Mouse (Mus musculus): ENCODE measurements around the gene Kctd17.

Gene Kctd17

DNA sequence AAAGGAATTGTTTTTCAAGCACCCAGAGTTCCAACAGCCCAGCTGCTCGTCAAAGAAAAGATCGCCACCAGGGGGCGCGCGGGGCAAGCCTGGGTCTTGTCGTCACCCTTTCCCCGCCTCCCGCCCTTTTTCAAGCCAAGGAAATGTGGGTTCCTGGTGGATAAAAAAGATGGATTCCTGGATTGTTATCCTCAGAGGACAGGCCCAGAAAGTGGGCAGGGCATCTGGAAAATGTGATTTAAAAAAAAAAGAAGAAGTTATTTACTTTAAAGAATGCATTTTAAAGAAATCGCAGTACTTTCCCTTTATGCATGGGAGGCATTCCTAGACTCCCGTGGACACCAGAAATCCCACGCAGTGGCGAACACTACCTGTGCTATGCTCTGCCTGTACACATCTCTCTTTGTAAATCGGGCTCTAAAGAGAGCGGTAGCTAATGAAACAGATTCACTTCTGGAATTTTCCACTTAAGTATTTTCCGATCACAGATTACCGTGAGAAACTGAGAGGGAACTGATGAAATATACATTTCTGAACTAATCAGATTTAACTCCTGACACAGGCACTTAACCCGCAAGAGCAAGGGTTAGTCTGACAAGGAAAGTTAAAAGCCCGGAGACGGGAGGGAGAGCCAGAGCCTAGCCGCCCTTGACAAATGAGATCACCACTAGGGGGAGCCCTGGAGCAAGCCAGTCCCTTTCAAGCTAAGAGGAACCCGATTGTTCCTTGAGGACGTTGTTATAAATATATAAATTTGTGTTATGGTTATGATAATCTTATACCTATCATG, 19.6 kb downstream of the Kctd17 start:
- DNase-seq (ENCODE audit: low spot score): peak; percentile 98

DNA sequence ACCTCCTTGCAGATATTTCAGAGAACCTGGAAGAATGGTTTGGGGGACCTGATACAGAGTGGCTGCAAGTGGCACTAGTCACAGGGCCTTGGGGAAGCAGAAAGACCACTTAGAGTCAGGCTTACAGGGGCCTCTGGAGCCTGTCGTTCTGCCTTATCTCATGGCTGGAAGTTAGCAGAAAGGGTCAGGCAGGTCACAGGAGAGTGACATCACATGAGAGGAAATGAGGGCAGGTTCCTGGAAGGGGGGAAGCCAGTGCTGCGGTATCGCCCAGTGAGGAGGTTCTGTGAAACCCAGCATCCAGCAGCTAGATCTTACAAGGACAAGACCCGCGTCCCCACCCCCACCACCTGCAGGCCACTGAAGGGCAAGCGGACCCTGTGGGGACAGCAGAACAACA, 20.8 kb downstream of the Kctd17 start:
- no peak for DNase-seq (ENCODE audit: low spot score)

DNA sequence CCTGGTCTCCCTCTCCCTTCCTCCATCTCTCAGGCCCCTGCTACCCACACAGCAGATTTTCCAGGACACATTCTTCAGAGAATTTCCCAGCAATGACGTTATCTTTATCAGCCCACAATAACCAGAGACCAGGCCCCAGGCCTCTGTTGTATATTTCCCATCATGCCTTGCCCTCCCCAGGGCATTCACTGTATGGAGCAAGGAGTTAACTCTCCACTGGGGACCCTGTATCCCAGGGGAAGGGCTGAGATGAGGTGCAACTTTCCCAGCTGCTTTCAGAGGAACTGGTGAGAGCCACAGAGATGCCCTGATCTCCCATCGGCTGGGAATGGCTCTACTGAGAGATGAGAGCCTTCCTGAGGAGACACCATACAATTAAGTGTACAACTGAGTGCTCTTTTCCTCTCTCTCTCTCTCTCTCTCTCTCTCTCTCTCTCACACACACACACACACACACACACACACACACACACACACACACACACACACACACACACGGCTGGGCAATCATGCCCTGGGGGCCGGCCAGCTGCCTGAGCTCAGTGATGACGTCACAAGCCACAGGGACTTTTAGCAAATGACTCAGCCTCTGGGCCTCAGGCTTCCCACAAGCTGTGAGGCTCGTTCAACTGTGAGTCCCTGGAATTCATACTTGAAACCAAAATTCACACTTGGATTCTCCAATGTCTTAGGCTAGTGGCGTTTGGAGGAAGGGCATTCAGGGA, 21.5 kb downstream of the Kctd17 start:
- DNase-seq (ENCODE audit: low spot score): peak; percentile 83

DNA sequence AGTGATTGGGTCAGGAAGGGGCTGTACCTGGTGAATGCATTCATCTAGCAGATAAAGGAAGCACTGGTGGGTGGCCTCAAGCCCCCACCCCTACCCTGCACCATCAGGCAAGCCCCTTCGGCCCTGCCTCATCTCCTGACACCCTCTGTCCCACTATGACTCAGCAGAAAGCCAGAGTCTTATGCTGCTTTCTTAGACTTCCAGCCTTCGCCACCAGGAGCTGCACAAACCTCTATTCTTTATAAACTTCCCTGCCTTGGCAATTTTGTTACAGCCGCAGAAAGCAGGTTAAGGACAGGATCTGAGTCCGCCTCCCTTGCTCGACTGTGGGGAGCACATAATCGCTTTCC, 22.0 kb downstream of the Kctd17 start:
- peak; percentile 42 for DNase-seq (ENCODE audit: low spot score)

DNA sequence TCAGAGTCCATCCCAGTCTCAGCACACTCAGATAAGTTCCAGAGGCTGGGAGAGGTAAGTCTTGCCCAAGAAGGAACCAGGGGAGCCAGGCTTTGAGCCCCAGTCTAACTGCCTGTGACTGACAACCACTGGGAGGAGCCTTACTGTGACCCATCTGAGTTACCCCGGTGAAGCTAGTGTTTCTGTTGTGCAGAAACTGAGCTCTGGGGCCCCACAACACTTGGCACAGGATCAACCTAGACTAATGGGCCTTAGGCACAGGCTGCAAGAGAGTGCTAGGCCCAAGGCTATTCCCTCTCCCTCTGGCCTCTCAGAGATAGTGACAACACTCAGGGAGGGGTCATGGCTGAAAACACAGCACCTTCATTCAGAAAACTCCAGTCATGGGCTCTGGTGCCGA, 22.8 kb downstream of the Kctd17 start:
- DNase-seq (ENCODE audit: low spot score): peak; percentile 26

DNA sequence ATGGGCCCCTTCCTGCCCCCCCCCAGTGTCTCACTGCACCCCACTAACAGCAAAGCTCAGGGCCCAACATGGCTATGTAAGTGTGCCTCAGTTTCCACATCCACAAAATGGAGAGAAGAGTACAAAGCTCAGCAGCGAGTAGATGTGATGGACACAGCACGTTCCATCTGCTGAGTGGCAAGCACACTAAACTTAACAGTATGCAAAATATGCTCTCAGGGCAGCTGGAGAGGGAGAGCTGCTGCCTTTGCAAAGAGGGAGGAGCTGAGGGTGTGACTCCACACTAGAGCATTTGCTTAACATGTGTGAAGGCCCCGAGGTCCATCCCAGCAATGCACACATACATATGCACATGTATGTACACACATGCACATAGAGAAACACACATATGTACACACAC, 24.6 kb downstream of the Kctd17 start:
- no peak for DNase-seq (ENCODE audit: low spot score)

DNA sequence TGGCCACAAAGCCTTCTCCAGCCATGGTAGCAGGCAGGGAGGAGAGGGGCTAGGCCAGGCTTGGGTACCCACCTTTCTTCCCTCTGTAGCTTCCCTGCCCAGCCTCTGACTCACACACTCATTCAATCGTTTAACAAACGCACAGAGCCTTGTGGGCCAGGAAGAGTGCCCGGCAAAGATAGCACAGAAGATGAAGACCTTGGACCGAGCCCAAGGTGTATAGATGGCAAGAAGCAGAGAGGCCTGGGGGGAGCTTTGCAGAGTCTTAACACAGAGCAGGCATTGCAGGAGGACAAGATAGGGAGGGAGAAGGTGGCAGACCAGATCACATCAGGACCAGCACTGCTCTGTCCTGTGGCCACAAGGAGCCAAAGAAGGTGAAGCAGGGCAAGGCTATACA, 26.8 kb downstream of the Kctd17 start:
- DNase-seq (ENCODE audit: low spot score): no peak

DNA sequence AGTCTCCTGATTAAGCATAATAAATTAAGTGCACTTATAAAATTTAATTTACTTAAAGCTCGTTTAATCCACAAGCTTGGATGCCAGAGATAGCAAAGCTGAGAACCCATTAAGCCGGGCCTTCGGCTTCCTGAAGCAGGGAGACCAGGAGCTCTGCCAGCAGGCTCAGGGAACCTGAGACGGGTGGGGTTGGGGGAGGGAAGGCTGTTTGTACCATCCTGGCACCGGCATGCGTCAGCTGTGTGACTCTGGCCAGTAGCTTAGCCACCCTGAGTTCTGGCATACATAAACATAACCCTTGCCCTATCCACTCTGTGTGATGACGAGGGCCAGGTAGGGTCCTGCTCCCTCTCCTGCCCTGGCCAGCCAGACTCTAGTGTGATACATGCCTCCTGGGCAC, 27.7 kb downstream of the Kctd17 start:
- no peak for DNase-seq (ENCODE audit: low spot score)

DNA sequence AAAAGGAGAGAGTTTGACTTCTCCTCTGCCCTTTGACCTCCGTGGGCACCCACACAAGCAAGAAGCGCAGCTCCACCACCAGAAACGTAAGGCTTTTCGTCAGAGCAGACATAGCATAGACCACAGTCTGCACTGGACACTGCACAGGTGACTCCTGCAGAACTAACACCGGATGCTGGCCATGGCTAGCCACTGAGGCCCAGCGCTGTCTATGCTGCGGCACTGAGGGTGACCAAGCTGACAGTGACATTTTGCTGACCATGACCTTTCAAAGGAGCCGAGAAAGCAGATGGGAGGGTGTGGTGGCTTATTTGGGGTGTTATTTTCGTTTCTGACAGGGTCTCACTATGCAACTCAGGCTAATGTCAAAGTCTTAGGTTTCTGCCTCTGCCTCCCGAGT, 28.8 kb downstream of the Kctd17 start:
- DNase-seq (ENCODE audit: low spot score): no peak

DNA sequence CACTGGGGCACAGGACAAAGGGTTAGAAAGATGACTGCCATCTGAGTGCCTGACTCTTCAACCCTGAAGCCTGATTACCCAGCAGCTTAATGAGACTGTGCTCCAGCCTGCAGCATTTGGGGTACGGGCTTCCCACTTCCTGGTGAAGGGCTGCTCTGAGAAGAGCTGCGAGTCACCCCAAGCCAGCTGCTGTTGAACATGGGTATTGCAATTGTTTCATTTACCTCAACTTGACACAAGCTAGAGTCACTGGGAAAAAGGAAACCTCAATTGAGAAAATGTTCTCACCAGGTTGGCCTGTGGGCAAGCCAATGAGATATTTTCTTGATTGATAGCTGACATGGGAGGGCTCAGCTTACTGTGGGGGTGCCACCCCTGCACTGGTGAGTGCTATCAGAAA, 34.6 kb downstream of the Kctd17 start:
- no peak for DNase-seq (ENCODE audit: low spot score)

DNA sequence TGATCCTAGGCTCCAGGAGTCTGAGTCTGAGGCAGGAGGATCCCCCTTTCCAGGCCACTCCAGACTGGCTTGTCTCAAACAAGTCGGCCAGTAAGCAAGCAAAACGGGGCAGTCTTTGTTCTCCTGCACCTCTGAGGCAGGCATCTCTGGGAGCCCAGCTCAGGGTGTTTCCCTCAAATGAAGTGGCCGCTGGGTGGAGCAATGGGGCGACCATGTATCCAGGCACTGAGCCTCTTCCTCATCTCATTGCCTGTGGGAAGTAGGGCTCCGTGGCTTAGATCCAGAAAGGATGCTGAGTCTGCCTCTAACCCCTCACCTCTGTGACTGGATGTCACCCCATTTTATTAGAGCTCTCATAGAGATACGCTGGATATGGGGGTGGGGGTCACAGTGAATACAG, 38.4 kb downstream of the Kctd17 start:
- no peak for DNase-seq (ENCODE audit: low spot score)

DNA sequence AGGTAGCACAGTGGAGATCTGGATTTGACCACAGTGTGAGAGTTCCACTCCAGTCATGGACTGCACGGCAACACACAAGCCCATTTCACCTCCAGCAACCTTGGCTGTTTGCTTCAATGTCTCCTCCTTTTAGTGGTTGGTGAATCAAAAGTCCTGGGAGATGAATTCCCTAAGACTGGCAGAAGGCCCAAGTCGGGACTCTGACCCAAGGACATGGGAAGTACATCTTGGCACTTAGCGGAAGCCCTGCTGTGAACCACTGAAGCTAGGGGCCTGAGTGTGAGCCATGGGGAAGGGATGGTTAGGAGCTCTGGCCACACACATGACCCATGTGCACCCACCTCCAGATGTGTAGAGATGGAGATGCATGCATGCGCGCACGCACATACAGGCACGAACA, 39.2 kb downstream of the Kctd17 start:
- no peak for DNase-seq (ENCODE audit: low spot score)

DNA sequence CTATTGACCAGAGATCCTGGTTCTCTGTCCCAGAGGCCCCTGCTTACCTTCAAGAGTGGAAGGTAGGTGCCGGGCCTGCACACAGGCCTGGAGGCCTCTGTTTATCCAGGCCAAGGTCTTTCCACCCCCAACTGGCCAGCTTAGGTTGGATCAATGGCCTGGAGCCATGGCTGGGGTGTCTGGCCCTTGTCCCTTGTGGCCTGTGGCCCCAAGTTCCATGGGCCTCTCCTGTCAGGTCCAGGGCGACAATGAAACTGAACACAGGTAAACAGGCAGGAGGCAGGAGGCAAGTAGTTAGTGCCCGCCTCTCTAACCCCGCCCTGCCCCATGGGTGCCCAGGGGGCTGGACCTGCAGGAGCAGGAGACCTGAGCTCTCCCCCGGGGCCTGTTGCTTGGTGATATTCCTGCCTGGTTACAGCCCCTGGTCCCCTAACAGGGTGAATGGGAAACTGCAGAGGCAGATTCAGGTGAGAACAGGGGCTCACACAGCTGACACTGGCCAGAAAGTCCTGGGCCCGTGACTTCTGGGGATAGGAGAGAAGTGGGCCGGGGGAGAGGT, 40.1 kb downstream of the Kctd17 start, which contains the start of gene Tmprss6:
Tmprss6 (minus strand) TSS at position 256 of the 559 bp plus-strand sequence.
- no peak for DNase-seq (ENCODE audit: low spot score)

DNA sequence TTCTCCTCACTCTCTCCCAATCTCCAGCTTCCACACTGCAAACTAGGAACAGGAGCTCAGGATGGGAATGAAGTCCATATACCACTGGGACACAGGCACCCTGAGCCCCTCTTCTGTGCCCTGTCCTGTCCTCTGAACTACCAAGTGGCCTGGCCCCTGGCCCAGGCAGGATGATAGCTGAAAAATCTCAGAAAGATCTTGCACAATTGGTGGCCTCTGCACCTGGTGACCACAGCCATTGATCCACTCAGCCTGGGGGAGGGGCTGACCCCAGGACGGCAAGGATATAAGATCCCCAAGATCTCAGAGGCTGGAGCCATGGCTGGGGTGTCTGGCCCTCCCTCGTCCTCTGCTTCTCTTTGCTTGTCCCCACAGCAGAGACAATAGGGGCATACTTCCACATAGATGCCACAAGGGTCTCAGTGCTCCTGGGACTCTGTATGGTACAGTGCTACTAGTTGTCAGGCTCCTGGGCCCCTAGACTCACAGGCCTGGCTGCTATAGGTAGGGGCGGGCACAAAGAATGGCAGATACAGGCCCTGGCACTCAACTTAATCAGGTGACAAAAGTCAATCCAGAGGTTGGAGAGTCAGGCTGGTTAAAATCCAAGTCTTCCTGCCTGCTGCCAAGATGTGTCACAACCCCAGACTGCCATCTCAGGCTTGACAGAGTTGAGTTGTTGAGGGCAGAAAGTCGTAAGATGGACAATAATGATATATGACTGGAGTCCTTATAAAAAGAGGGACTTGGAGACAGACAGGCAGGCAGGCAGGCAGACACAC, 42.3 kb downstream of the Kctd17 start:
- peak; percentile 82 for DNase-seq (ENCODE audit: low spot score)

DNA sequence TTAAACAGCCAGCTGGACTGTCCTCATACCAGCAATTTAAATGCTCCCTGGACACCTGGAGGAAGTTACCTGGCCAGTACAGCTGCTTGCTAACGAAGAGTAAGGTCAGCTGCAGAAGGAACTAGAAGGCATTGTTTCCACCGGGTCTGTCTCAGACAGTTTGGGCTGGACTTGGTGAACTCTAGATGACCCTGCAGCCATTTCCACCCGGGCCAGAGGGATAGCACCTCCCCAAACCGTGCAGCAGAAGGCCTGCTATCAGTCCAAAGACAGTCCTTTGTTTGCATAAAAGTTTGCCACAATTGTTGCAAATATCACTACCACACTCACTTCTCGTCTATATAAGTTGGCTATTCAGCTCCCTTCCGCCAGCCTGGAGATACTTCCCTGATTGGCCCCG, 43.5 kb downstream of the Kctd17 start:
- DNase-seq (ENCODE audit: low spot score): no peak

DNA sequence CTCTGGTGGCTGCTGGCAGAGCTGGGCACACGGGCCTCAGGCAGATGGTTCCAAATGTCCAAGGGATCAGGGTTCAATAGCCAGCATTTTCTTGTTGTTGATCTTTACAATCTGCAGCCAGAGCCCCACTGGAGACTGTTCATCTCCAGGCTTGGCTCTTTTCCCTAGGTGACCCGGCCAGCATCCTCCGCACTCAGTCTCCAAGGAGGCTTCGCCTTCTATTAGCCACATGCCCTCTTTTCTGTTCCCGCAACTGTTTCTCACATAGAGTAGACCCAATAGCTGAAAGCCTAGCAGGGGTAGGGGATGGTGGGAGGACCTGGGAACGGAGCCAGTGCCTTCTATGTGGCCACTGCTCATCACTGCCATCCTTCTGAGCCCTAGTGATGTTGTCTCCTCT, 45.1 kb downstream of the Kctd17 start:
- no peak for DNase-seq (ENCODE audit: low spot score)

DNA sequence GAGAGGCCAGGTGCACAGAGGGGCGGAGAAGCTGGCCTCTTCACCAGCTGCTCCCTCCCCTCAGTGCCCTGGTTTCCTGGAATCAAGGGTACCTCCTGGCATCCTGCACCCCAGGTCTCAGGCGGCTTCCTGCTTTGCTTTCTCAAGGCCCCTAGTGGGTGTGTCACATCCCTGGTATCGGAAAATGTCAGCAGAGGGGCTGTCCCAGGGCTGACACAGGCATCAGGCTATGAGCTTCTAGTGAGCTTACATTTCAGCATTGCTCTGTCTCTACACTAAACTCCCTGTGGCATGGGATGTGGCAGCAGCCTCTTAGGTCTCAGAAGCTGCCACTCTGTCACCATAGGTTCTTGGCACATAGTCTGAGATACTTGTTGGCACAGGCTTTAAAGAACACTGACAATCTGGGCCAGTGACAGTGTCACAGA, 47.3 kb downstream of the Kctd17 start:
- DNase-seq (ENCODE audit: low spot score): no peak

DNA sequence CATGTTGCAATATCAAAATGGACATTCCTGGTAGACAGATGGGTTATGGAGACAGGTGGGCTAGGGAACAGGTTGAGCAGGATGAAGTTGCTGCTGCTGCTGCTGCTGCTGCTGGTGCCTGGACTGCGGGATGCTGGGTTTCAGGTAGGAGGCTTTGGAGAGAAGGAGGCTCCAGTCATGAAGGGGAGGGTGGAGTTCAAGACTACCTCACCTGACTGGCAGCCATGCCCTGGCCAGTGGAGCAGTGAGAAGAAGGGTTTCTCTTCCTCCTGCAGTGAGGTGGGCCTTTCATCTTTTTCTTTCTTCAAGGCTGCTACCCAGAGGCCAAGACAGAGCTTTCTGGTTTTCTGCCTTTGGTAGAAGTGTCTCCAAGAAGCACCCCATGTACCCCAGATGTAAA, 48.5 kb downstream of the Kctd17 start:
- no peak for DNase-seq (ENCODE audit: low spot score)

DNA sequence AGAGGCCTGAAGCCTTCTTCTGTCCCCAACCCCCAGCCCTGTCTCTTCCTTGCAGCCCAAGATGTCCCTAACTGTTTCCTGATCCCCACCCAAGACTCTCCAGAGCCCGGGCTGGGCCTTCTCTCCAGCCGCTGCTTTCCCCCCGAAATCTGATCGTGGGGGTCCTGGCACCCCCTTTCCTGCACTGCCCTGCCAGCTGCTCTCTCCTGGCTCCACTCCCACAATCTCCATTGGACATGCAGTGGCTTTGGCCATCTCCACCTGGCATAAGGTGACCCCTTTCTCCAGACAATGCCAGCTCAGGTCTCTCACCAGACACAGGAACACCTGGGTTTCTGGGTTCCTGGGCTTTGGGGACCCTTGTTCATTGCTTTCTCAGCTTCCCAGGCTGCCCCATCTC, 49.7 kb downstream of the Kctd17 start:
- DNase-seq (ENCODE audit: low spot score): no peak

DNA sequence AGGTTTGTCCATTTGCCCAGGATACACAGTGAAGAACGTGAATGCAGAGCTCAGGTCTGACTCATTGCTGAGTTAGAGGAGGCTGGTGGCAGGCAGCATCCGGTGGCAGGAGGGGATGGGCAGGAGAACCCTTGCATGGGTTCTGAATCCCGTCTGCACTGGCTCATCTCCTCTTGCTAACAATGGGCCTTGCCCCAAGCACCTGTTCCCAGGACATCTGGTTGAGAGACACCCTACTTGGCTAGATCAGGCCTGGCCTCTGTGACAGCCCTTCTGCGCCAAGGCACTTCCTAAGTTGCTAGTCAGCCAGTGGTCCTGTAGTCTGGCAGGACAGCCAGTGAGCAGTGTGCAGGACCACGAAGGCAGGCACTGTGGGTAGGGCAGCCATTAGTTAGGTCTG, 51.1 kb downstream of the Kctd17 start:
- no peak for DNase-seq (ENCODE audit: low spot score)

DNA sequence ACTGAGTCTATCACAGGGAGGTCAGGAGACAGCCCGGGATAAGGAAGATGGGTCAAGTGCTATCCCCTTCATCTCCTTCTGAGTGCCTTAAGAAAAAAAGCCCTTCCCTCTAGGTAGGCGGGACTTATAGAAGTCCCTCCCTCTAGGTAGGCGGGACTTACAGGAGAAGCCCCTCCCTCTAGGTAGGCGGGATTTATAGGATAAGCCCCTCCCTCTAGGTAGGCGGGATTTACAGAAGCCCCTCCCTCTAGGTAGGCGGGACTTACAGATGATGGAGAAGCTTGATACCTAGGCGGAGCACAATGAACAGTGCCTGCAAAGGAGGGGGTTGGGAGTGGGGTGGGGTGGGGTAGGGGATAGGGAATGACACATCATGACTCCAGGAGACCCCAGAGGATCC, 51.7 kb downstream of the Kctd17 start:
- no peak for DNase-seq (ENCODE audit: low spot score)

DNA sequence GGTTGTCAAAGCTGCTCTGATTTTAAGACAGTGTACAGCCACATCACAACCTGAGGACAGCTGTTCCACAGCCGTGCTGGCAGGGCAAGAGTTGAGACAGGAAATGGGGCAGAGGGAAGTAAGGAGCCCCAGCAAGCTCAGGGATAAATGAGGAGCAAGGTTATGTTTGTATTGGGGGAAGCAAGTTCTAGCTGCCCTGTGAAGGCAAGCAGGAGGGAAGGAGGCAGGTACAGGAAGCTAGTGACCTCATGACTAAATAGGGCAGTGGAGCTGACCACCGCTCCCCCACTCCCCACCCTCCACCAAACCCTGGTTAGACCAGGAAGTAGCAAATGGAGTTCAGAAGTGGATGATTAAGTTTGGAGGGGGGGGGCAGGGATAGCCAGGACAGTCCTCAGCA, 52.6 kb downstream of the Kctd17 start:
- DNase-seq (ENCODE audit: low spot score): no peak
